Mouse (Mus musculus): ENCODE results near the gene Olfr572.

The Olfr572 gene

DNA sequence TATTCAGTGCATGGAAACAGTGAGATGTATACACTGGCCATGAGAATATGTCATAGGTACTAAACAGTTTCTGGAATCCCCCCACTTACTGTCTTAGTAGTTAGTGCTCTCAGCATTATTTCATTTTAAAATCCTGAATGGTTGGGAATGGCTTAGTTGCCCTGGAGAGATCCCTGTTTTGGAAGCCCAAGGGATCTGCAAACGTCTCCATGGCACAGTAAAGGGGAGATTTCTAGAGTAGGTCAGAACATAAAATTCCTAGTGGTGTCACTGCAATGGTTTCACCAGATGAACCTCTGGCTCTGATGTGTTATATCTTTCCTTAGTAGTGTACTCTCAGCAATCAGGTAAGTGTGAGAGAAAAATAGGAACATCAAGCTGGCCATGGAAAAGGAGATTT, at the start of gene Olfr572:
Gene Olfr572, plus strand, starts transcription at position 301 of the 400 bp plus-strand sequence.
- no peak for DNase-seq

DNA sequence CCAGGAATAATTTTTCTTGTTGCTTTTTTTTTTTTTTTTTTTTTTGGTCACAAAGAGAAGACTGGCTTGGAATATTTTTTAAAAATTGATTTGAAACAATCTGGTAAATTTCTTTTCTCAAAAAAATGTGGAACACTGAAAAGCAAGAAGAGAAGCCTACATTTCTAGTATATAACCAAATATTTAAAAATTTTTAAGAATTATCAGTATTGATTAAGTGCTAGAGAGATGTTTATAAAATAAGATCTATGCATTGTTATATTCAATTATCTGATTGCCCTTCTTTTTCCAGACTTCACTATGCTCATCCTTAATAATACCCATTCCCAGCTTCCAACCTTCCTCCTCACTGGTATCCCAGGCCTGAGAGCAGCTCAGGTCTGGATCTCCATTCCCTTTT, 47.4 kb upstream of the Olfr572 start, which contains the start of gene Olfr568:
Gene Olfr568, plus strand, starts transcription at position 301 of the 400 bp plus-strand sequence.
- DNase-seq: no peak

DNA sequence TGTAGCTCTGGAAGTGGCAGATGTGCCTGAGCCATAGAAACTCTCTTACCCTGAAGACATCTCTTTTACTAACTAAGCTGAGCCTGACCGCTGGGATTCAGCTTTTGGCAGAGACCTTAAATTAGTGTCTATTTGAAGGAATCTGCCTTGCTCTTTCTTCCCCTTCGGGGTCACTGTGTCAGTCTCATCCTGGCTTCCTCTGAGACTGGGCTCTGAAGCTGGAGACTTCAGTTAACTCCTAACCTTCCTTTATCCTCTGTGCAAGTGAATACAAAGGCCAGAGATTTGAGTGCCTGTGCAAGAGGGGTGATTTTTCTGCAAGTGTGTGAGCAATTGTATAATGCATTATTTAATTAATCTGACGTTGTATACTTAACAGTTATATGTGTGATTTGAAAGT, 33.4 kb upstream of the Olfr572 start, which contains the start of gene Olfr569:
Gene Olfr569, minus strand, starts transcription at position 101 of the 400 bp plus-strand sequence.
- no peak for DNase-seq

DNA sequence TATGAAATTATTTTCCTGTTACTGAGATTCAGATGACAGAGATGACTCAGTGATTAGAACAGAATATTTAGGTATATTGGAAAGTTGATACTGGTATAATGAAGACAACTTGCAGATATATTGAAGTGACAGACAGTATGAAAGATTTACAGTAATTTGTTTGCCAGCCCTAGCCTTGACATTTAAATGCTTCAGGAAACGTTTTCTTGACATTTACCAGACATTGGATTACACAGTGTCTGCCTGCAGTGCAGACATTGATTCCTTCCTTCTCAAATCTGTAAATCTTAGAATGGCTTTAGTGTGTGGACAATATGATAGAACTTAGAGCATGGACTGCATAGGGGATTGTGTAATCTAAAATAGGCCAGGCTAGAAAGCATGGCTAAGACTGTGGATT, 8.9 kb upstream of the Olfr572 start:
- no peak for DNase-seq

DNA sequence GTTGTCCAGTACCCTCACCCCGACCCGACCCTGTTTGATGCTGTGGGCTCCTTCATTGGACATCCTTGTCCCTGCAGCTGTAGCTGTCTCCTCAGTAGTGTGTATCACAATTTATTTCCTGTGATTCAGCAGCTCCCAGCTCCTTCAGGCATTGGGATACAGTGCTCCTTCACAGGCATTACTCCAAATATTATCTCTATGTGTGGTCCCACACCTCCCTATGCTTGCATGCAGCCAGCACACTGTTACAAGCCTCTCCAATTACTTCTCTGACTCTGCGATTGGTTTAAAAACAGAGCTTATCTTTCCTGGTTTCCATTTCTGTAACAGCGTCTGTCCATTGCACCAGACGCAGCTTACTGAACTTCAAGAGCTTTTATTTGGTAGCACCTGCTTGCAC, 7.8 kb upstream of the Olfr572 start:
- no peak for DNase-seq

DNA sequence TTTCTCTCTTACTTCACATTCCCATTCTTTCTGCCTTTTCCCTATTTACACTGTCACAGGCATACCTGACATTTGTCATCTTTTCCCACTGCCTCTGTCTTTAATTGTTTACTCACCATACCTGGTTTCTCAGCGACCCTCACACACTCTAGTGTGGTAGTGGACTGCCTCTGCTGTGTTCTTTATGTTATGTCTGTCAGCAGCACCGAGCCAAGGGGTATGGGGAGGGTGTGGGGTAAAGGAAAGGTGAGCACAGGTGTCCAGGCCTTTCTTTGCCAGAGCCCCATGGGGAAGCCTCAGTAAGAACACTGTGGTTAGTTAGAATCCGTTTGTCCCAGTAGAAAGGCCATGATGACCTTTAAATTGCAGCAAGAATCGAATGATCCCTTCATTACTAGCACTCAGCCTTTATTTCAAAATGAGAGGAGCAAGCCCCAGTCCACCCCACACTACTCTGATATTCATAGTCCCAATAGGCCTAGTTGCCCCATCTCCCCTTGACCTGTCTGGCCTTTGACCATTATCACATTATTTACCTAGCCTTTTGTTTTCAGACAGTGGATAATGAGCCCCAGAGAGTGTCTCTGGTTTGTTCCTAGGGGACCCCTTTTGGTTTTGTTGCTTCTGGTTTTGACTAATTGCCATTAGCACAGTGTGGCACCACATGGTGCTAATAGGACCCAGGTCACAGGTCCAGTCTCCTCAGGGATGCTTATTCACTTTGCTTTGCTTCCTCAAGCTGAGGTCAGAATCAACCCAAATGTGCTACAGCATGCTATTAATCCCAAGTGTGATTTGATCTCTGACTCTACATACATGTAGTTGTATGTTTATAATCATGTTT, 7.0 kb upstream of the Olfr572 start, which contains the start of gene Olfr571:
Gene Olfr571, minus strand, starts transcription at position 505 of the 844 bp plus-strand sequence.
- no peak for DNase-seq

DNA sequence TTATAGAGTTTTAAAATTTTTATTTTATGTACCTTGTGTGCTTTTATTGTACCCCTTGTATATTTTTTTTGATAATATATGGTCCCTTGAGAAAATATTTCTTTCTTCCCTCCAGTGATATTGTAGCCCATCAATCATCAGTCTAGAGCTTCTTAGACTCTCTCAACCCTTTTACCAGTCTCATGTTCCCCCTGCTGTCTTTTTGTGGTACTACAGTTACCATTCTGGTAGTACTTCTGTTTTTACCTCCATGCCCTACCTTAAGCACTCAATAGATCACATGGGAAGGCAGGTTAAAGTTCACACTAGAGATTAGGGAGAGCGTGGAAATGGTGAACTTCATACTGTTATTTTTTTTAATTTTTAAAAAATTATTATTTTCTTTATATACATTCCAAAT, 4.6 kb upstream of the Olfr572 start:
- no peak for DNase-seq

DNA sequence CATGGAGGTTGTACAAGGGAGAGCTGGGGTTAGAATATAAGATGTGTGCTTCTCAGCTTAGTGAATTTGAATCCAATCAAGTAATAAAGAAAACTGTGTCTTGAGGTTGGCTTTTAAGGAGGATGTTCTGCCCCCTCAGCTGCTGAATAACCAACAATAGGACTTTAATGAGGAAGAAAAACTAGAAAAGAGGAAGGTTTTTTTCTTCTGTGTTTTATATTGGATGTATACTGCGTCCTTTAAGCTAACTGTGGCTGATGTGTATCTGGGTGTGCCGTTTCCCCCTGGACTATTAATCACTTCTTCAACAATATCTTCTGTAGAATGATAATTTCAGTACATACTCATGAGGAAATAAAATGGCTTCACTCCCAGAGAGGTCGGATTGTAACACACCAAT, 2.9 kb downstream of the Olfr572 start:
- DNase-seq: no peak

DNA sequence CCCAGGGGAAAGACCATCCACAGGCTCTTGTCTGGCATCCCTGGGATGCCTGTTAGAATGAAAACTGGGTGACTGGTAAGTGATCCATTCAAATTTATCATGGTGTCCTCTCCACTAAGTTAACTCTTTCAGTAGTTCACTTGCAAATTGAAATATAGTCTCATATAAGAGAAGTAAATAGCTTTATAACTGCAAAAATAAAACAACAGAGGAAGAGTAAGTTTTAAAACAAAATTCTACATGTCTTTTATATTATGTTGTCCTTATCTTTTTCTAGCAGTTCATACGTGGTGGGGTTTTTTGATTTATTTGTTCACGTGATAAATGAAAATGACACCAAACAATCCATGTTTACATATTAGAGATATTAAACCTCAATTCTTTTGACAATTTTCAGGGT, 18.3 kb downstream of the Olfr572 start, which contains the start of gene Olfr573-ps1:
Gene Olfr573-ps1, minus strand, starts transcription at position 101 of the 400 bp plus-strand sequence.
- DNase-seq: no peak

DNA sequence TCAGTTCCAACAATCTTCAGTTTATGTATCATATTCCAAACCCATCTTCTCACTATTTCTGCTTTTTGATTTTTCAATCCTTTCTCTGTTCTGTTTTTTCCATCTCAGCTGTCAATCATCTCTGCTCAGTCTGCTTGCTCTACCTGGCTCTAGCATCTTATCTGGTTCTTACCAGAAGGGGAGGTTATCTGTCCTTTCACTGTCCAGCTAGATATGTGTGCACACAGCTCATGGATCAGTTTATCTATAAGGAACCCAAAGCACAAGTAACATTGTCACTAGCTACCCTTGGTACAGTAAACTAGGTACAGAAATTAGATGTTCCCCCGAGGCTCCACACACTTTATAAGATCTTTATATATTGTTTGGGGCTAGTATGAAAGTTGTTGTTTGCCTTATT, 19.2 kb downstream of the Olfr572 start:
- no peak for DNase-seq

DNA sequence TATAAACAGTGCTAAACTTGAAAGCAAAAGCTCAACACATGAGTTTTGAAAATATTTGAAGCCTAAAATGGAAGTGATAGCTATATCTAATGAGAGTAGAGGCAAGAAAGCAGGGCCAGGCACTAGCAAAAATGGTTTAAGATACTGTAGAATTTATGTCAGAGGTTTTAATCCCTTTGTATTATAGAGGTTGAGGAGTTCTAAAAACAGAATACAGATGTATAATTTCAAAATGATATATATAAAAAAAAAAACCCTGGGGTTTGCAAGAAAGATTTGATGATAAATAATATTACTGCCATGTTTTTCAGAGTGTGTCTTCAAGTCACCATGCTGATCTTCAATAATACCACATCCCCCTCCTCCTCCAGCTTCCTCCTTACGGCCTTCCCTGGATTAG, 24.0 kb downstream of the Olfr572 start, which contains the start of gene Olfr574:
Gene Olfr574, plus strand, starts transcription at position 301 of the 400 bp plus-strand sequence.
- no peak for DNase-seq

DNA sequence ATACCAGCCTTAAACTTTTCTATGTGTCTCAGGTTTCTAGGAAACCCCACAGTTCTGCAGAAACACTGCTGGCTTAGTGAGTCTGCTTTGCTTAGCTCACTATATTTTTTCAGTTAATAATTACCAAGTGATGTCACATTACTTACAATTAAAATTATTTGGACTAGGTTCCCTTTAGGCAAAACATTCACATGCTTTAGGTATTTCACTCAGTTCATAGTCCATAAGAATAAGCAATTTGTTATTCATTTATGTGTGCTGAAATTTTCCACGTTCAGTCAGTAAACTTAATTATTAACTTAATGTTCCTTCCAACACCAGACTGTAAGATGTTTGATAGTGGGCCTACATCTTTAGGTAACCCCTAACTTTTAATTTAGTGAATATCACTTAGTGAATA, 26.5 kb downstream of the Olfr572 start:
- no peak for DNase-seq

DNA sequence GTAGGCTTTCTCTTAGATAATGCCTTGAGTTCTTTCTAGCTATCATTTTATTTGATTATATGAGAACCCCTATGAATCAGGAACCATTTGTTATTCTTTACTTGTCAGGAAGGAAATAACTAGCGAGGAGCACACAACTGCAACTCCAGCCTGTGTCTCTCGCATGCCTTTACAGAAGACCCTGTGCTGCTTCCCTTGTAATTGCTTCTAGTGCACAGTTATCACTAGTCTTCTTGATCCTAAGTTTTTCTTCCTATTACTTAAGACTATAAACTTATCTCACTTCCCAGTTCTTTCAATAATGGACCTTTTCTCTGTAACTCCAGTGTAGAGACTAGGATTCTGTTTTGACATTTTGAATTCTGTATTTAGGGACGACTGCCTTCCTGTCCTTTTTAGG, 33.9 kb downstream of the Olfr572 start:
- no peak for DNase-seq

DNA sequence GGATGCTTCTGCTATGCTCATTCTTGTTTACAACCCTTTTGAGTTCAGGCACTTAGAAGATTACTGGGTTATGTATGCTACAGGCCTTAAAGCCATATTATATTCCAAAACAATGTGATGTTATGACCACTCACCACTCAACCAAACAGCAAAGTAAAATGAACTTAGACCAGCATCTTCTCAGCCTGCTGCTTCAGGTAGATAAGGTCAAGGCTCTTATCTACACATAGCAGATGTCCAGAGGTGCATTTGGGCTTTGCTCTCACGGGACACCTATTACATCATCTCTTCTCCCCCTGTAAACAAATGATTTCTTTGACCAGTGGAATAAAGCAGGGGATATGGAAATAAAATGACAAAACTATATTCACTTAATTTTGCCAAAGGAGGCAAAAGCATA, 34.4 kb downstream of the Olfr572 start, which contains the start of gene Olfr575:
Gene Olfr575, minus strand, starts transcription at position 183 of the 400 bp plus-strand sequence.
- no peak for DNase-seq

DNA sequence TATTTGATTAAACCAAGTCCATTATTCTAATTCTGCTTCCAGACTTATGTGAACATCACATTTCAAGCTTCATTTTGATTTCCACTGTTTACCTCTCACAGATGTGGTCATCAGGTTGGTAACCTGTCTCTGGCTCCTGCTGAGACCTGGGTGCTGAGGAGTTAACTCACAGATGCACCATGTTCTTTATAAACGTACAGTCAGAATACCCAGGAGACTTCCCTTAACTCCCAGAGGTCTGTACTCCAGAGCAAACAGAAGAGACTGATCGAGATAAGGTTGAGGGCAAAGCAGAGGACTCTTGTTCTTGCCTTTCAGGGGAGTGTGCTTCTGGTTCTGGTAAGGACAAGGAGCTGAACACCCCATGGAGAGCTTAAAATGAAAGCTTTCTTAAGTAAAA, 38.2 kb downstream of the Olfr572 start, which contains the start of gene Olfr576:
Gene Olfr576, plus strand, starts transcription at position 301 of the 400 bp plus-strand sequence.
- no peak for DNase-seq

DNA sequence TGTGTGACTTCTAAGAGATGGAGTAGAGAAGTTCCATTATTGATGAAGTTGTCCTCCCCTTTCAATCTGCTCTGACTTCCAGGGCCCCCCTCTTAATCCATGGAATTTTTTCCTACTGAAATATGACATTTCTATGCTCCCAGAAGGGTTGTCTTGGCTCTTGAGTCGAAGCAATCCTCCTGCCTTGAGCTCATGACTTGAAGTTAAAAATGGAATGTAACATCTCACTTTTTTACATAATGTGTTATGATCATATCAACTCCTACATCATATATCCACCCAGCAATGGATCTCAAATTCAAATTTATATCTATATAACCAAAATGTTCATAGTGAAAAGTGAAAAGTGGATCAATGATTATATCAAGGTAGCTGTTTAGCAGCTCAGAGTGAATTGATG, 50.2 kb downstream of the Olfr572 start:
- DNase-seq: no peak

DNA sequence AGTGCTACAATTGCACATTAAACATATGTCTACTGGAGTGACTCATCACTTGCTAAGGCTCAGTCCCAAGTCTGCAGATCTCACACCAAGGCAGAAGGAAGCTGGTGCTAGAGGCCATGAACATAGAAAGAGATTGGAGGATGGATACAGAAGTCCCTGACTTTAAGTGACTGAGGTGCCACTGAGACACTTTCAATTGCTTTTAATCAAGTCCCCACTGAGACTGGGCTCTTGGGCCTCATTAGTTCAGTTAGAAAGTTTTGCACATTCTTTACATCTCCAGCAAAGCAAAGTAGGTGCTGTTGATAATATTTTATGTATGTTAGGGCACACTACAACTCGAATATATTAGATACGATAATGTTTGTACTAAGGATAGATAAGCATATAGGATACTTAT, 51.6 kb downstream of the Olfr572 start, which contains the start of gene Olfr577:
Gene Olfr577, minus strand, starts transcription at position 101 of the 400 bp plus-strand sequence.
- DNase-seq: no peak

Data from kidney, adult 18-20 months (tissue).